Mouse (Mus musculus): Measurements from ENCODE around the gene Pnp. TPM values are rescaled to one million over a fixed set of nuclear protein-coding genes. Genes with fewer than 3 reads are reported as not detected.
"Not testable (repeated sequence)": the region's sequence is repeated elsewhere in the genome, so short reads cannot be mapped to it uniquely, and the experiment has no call there.

Gene Pnp
- polyA plus RNA-seq, 1 experiment from 2014 or later, result 83.3 TPM

GRCm38 (mm10) chr14:50975001-50975400, 44.1 kb downstream of the Pnp start:
- no peak overlapping the region for H3K9ac ChIP-seq
- no peaks in the 10 kb centered on the region for H3K4me1 ChIP-seq (replicated peaks)
- H3K27me3 ChIP-seq, result no peaks in the 10 kb centered on the region
- no peaks in the 10 kb centered on the region for H3K36me3 ChIP-seq (replicated peaks)
- no peaks in the 10 kb centered on the region for H3K9me3 ChIP-seq (replicated peaks)
- no peak overlapping the region for H3K4me3 ChIP-seq (replicated peaks)
- no peak overlapping the region for H3K4me2 ChIP-seq
- 48% methylated on average over 5 of the region's 5 CpGs for WGBS (ENCODE audit: insufficient replicate concordance)
- H3K27ac ChIP-seq (replicated peaks), result no peak overlapping the region
- no peak for ATAC-seq (ENCODE audit: insufficient read depth)

DNA sequence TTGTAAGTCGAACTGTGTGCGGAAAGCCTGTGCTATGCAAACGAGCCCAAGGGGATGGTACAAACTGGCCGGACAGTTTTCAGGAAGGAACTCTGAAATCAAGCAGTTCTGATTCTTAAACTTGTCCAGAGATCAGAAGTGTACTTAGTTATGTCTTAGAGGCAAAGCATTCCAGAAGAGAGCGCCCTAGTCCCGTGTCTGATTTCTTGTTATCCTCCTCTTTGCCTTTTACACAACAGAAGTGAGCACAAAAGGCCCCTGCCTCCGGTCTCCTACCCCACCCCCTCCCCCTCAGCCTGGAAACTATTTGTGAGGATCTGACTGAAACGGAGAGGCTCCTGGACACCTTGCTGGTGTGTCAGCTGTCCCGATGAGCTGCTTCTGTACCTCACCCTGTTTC, 45.8 kb downstream of the Pnp start:
- Histone ChIP-seq H3K36me3 (replicated peaks) (no peaks in the 10 kb centered on the region), H3K9me3 (replicated peaks) (no peaks in the 10 kb centered on the region), H3K4me3 (replicated peaks) (no peak overlapping the region), H3K4me2 (no peak overlapping the region), H3K27ac (replicated peaks) (no peak overlapping the region), H3K9ac (no peak overlapping the region), H3K27me3 (no peaks in the 10 kb centered on the region), H3K4me1 (replicated peaks) (peaks cover 5% of the 10 kb centered on the region; the same call in 1 of the 2 replicates)
- no peak for ATAC-seq (ENCODE audit: insufficient read depth)
- 35% methylated on average over 9 of the region's 9 CpGs for WGBS (ENCODE audit: insufficient replicate concordance)

DNA sequence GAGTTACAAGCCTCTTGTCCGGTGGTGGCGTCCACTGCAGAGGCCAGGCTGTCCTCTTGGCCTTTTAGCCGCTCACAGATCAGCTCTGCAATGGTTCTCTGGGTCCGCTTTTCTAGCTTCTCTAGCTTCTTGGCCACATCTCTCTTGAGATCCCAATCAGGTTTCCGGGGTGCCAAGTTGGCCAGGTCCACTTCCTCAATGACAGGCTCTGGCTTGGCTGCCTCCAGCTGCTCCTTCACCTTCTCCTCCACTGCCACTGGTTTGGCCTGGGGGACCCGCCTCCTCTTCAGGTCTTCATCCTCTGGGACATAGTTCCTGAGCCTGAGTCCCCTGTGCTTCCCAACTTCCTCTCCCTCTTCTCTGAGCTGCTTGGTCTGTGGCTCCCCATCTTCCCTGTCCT, 47.6 kb downstream of the Pnp start:
- not testable (repeated sequence) for H3K9ac ChIP-seq; H3K4me1 ChIP-seq (replicated peaks); H3K4me3 ChIP-seq (replicated peaks); H3K9me3 ChIP-seq (replicated peaks); H3K4me2 ChIP-seq; H3K27ac ChIP-seq (replicated peaks); ATAC-seq (ENCODE audit: insufficient read depth); H3K27me3 ChIP-seq; H3K36me3 ChIP-seq (replicated peaks)
- WGBS (ENCODE audit: insufficient replicate concordance), result 36% methylated on average over 6 of the region's 6 CpGs

GRCm38 (mm10) chr14:50979631-50980030, 48.7 kb downstream of the Pnp start:
- Histone ChIP-seq H3K27ac (replicated peaks) (no peak overlapping the region), H3K27me3 (no peaks in the 10 kb centered on the region), H3K4me1 (replicated peaks) (peaks cover 5% of the 10 kb centered on the region; the same call in 1 of the 2 replicates), H3K9ac (no peak overlapping the region), H3K4me3 (replicated peaks) (no peak overlapping the region), H3K9me3 (replicated peaks) (no peaks in the 10 kb centered on the region), H3K36me3 (replicated peaks) (no peaks in the 10 kb centered on the region), H3K4me2 (no peak overlapping the region)
- ATAC-seq (ENCODE audit: insufficient read depth), result no peak

DNA sequence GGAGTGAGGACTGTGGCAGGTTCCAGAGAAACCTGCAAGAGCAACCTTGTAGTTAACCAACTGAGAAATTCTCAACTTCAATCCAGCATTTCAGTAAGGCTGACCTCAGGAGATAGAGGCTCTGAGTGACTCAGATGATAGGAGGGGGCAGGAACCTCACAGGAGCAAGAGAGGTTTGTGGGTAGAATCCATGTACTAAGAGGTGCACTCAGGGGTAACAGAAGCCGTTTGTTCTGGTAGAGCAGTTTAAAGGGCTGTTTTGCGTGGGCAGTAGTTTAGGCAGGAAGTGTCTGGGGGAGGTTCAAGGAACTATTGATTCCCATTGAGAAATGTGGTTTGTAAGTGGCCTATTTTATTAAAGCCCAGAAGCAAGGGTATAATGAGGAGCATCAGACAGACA, 50.3 kb downstream of the Pnp start:
- no peak overlapping the region for H3K4me2 ChIP-seq
- ATAC-seq (ENCODE audit: insufficient read depth), result no peak
- 4% methylated on average over 2 of the region's 2 CpGs for WGBS (ENCODE audit: insufficient replicate concordance)

DNA sequence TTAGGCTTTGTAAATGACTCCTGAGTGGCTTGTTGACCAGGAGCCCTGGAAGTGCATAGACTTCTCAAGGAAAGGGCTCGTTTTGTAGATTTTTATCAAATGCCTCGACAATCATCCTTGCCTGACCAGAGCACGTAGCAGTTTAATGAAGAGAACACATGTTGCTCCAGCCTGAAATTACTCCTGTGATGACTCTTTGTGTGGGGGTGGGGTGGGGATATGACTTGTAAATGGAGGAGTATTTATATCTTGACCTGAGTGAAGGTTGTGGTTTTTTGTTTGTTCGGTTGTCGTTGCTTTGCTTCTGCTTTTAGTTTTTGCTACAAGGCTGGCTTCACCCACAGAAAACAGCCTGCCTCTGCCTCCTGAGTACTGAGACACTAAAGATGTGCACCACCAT, 51.0 kb downstream of the Pnp start:
- Histone ChIP-seq H3K9me3 (replicated peaks) (no peaks in the 10 kb centered on the region), H3K27me3 (no peaks in the 10 kb centered on the region), H3K27ac (replicated peaks) (no peak overlapping the region), H3K4me2 (no peak overlapping the region), H3K4me1 (replicated peaks) (peaks cover 5% of the 10 kb centered on the region; the same call in 1 of the 2 replicates), H3K36me3 (replicated peaks) (no peaks in the 10 kb centered on the region), H3K9ac (no peak overlapping the region), H3K4me3 (replicated peaks) (no peak overlapping the region)
- ATAC-seq (ENCODE audit: insufficient read depth), result no peak
- 24% methylated on average over 5 of the region's 5 CpGs for WGBS (ENCODE audit: insufficient replicate concordance)

More for the DNA sequence above, 50.3 kb downstream of the Pnp start:
- no peak overlapping the region for H3K9ac ChIP-seq
- no peaks in the 10 kb centered on the region for H3K36me3 ChIP-seq (replicated peaks)
- H3K4me1 ChIP-seq (replicated peaks), result peaks cover 5% of the 10 kb centered on the region; the same call in 1 of the 2 replicates
- H3K4me3 ChIP-seq (replicated peaks), result no peak overlapping the region
- no peaks in the 10 kb centered on the region for H3K9me3 ChIP-seq (replicated peaks)
- H3K27me3 ChIP-seq, result no peaks in the 10 kb centered on the region
- H3K27ac ChIP-seq (replicated peaks), result no peak overlapping the region

- no peak overlapping the region for H3K4me2 ChIP-seq
- WGBS (ENCODE audit: insufficient replicate concordance), result 80% methylated on average over 2 of the region's 2 CpGs
- H3K27me3 ChIP-seq, result no peaks in the 10 kb centered on the region
- no peak overlapping the region for H3K9ac ChIP-seq
- ATAC-seq (ENCODE audit: insufficient read depth), result no peak
- no peak overlapping the region for H3K27ac ChIP-seq (replicated peaks)
- no peaks in the 10 kb centered on the region for H3K4me1 ChIP-seq (replicated peaks)
- no peaks in the 10 kb centered on the region for H3K36me3 ChIP-seq (replicated peaks)
- no peaks in the 10 kb centered on the region for H3K9me3 ChIP-seq (replicated peaks)
- H3K4me3 ChIP-seq (replicated peaks), result no peak overlapping the region
These were observed 56.8 kb downstream of the Pnp start for GRCm38 (mm10) chr14:50987668-50988067.

GRCm38 (mm10) chr14:50991037-50991436, 60.2 kb downstream of the Pnp start:
- Histone ChIP-seq H3K4me2 (no peak overlapping the region), H3K36me3 (replicated peaks) (no peaks in the 10 kb centered on the region), H3K27ac (replicated peaks) (no peak overlapping the region), H3K4me3 (replicated peaks) (no peak overlapping the region), H3K9me3 (replicated peaks) (no peaks in the 10 kb centered on the region), H3K27me3 (no peaks in the 10 kb centered on the region), H3K9ac (no peak overlapping the region), H3K4me1 (replicated peaks) (no peaks in the 10 kb centered on the region)
- 55% methylated on average over 3 of the region's 3 CpGs for WGBS (ENCODE audit: insufficient replicate concordance)
- no peak for ATAC-seq (ENCODE audit: insufficient read depth)

DNA sequence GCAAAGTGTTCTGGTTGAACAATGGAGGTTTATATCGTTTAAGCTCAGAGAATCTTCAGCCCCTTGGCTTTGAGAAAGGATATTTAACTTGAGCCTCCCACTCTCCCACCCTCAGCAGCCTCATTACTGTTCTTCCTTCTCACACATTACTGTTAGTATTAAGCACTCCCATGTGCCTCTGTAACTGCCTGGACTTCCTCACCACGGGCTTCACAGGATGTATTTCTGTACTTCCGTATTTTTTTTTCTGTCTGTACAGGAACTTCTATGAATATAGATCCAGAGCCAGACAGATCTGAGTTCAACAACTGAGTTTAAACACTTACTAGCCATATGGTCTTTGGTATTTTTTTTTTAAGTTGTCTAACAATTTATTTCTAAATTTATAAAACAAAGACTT, 66.2 kb downstream of the Pnp start:
- no peak overlapping the region for H3K9ac ChIP-seq
- no peaks in the 10 kb centered on the region for H3K9me3 ChIP-seq (replicated peaks)
- H3K27ac ChIP-seq (replicated peaks), result no peak overlapping the region
- 16% methylated on average over 3 of the region's 3 CpGs for WGBS (ENCODE audit: insufficient replicate concordance)
- no peak overlapping the region for H3K4me2 ChIP-seq
- no peaks in the 10 kb centered on the region for H3K4me1 ChIP-seq (replicated peaks)
- H3K27me3 ChIP-seq, result no peaks in the 10 kb centered on the region
- H3K36me3 ChIP-seq (replicated peaks), result no peaks in the 10 kb centered on the region
- ATAC-seq (ENCODE audit: insufficient read depth), result no peak
- no peak overlapping the region for H3K4me3 ChIP-seq (replicated peaks)

GRCm38 (mm10) chr14:50997999-50998666, 67.3 kb downstream of the Pnp start:
- no peak overlapping the region for H3K27ac ChIP-seq (replicated peaks)
- no peaks in the 10 kb centered on the region for H3K27me3 ChIP-seq
- H3K36me3 ChIP-seq (replicated peaks), result no peaks in the 10 kb centered on the region
- no peak overlapping the region for H3K4me2 ChIP-seq
- H3K4me1 ChIP-seq (replicated peaks), result no peaks in the 10 kb centered on the region
- H3K9me3 ChIP-seq (replicated peaks), result no peaks in the 10 kb centered on the region
- ATAC-seq (ENCODE audit: insufficient read depth), result no peak
- no peak overlapping the region for H3K4me3 ChIP-seq (replicated peaks)
- WGBS (ENCODE audit: insufficient replicate concordance), result 47% methylated on average over 2 of the region's 2 CpGs
- H3K9ac ChIP-seq, result no peak overlapping the region

- Histone ChIP-seq H3K27ac (replicated peaks) (0 out of 2 replicates have a peak within 1 kb of the TSS, but pooled peaks have one; percentile 16), H3K36me3 (replicated peaks) (no peaks in the 10 kb centered on the region), H3K4me1 (replicated peaks) (peaks cover 6% of the 10 kb centered on the region; the same call in 1 of the 2 replicates), H3K4me2 (no peak within 1 kb of the TSS), H3K27me3 (no peaks in the 10 kb centered on the region), H3K9me3 (replicated peaks) (no peaks in the 10 kb centered on the region), H3K9ac (no peak within 1 kb of the TSS), H3K4me3 (replicated peaks) (no peak within 1 kb of the TSS)
- 63% methylated on average over 8 of the region's 8 CpGs for WGBS (ENCODE audit: insufficient replicate concordance)
- no peak for ATAC-seq (ENCODE audit: insufficient read depth)
These were observed 76.4 kb downstream of the Pnp start, which contains the start of gene Rnase10 for GRCm38 (mm10) chr14:51007152-51007801. Gene Rnase10, plus strand, starts transcription at chr14:51007751.
